Mouse (Mus musculus): ENCODE results near the gene Sbno1. TPM values are rescaled to one million over a fixed set of nuclear protein-coding genes. Genes with fewer than 3 reads are reported as not detected.
"Not testable (repeated sequence)": the region's sequence is repeated elsewhere in the genome, so short reads cannot be mapped to it uniquely, and the experiment has no call there.

Sbno1 gene
- polyA plus RNA-seq, 1 experiment from 2014 or later, result 96.2 TPM

DNA sequence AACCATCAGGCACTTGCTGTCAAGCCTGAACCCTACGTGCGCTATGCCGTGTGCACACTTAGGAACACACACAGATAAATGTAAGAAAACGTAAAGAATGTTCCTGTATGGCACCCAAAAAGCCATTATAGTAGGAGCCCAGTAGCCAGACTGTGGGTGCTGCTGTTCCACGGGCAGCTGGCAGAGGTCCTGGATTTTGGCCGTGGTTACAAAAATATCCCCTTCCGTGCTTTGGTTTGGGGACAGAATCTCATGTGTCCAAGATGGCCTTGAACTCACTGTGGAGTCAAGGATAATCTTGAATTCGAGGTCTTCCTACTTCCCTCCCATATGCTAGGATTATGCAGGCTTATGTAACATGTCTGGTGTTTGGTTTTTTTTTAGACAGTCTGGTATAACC, 82.9 kb downstream of the Sbno1 start:
- 82% methylated on average over 8 of the region's 8 CpGs for WGBS
- Histone ChIP-seq H3K36me3 (peaks cover 47% of the 10 kb centered on the region), H3K9me3 (replicated peaks) (no peaks in the 10 kb centered on the region), H3K9ac (no peak overlapping the region), H3K27me3 (no peaks in the 10 kb centered on the region), H3K4me2 (no peak overlapping the region), H3K27ac (no peak overlapping the region), H3K4me3 (replicated peaks) (no peak overlapping the region), H3K4me1 (peaks cover 8% of the 10 kb centered on the region)
- ATAC-seq (replicated peaks; ENCODE audit: low FRiP score), result no peak

DNA sequence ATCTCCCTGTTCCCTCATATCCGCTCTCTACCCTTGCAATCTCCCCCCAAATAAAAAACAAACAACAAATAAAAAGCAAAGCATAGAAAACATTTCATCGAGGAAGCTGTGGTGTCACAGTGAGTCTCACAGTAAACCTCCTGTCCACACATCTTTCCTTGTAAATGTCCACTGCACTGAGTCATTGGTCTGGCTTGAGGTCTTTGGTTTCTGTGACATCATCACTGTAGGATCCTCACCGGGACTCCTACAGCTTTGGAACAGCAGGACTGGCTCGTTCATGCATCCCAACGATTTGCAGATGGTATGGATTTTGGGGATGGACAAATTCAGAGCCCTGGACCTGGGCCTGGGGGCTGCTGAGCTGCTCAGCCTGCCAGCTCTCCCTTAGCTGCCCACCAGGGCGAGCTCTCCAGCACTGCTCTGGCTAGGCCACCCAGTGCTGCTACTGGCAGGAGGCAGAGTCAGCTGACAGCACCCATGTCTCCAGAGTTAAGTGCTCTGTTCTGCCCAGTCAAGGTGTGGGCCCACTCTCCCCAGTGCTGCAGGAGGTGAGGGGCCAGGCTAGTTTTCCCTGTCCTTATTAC, 84.0 kb downstream of the Sbno1 start:
- H3K27ac ChIP-seq; H3K27me3 ChIP-seq; H3K9ac ChIP-seq; H3K9me3 ChIP-seq (replicated peaks); H3K4me3 ChIP-seq (replicated peaks); H3K4me2 ChIP-seq: not testable (repeated sequence)
- H3K4me1 ChIP-seq, result peaks cover 18% of the 10 kb centered on the region
- peaks cover 43% of the 10 kb centered on the region for H3K36me3 ChIP-seq
- peak; percentile 38; the same call in 1 of the 2 replicates for ATAC-seq (replicated peaks; ENCODE audit: low FRiP score)
- WGBS, result 64% methylated on average over 6 of the region's 6 CpGs

DNA sequence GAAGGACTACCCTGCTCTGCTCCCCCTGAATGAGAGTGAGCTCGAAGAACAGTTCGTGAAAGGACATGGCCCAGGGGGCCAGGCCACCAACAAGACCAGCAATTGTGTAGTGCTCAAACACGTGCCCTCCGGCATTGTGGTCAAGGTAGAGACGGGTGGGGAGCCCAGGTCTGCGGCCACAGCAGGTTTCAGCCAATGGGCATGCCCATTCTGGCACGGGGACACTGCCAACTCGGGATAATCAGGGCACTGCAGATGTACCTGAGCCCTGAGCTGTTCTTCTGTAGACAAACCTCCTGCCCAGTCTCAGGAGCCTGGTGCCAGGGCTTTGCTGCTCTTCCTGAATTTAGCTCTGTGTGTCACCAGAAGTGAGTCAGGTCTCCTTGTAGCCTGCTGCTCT, 87.0 kb downstream of the Sbno1 start:
- H3K9ac ChIP-seq, result no peak overlapping the region
- no peak overlapping the region for H3K4me2 ChIP-seq
- H3K4me1 ChIP-seq, result peaks cover 40% of the 10 kb centered on the region
- no peak overlapping the region for H3K4me3 ChIP-seq (replicated peaks)
- H3K36me3 ChIP-seq, result peaks cover 18% of the 10 kb centered on the region
- no peak overlapping the region for H3K27ac ChIP-seq
- H3K27me3 ChIP-seq, result no peaks in the 10 kb centered on the region
- H3K9me3 ChIP-seq (replicated peaks), result no peaks in the 10 kb centered on the region
- whole genome bisulfite sequencing, result 90% methylated on average over 8 of the region's 8 CpGs
- no peak for ATAC-seq (replicated peaks; ENCODE audit: low FRiP score)

DNA sequence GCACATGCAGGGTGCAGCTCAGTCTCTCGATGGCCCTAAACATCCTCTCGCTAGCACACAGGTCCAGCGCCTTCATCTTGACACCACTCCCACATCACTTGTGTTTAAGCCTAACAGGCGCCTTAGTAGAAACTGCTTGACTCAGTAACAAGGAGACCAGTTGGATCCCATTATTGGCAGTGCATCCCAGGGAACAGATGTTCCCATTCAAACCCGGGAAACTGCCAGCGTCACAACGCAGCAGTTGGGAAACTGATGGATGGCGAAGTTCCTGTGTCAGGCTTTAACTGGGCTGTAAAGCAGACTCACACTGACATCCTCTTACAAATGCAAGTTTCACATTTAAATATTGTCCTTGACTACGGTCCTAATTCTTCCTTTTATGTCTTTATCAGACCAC, 87.9 kb downstream of the Sbno1 start:
- 21% methylated on average over 9 of the region's 9 CpGs for WGBS
- H3K27ac ChIP-seq, result no peak overlapping the region
- peaks cover 46% of the 10 kb centered on the region for H3K4me1 ChIP-seq
- no peaks in the 10 kb centered on the region for H3K27me3 ChIP-seq
- H3K36me3 ChIP-seq, result peaks cover 15% of the 10 kb centered on the region
- H3K4me3 ChIP-seq (replicated peaks), result no peak overlapping the region
- H3K9me3 ChIP-seq (replicated peaks), result no peaks in the 10 kb centered on the region
- H3K9ac ChIP-seq, result no peak overlapping the region
- ATAC-seq (replicated peaks; ENCODE audit: low FRiP score), result no peak
- no peak overlapping the region for H3K4me2 ChIP-seq

DNA sequence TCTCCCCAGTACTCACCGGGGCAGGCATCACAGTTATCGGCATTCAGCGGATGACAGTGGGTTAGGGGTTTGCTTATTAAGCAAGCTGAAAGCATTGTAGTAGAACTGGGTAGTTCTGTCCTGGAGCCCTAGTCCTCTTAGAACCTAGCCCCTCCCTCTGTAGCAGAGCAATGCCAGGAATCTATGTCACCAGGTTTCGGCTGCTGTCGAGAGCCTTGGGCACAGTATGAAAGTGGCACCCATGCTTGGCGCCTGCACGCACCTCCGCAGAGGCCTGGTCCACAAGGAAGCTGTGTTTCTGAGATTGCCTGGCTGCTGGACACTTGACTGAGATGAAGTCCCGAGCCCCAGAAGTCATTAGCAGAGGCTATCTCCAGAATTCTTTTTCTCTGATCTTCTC, 88.7 kb downstream of the Sbno1 start:
- no peak overlapping the region for H3K4me2 ChIP-seq
- no peak overlapping the region for H3K27ac ChIP-seq
- no peaks in the 10 kb centered on the region for H3K27me3 ChIP-seq
- peaks cover 15% of the 10 kb centered on the region for H3K36me3 ChIP-seq
- WGBS, result 90% methylated on average over 9 of the region's 9 CpGs
- H3K9ac ChIP-seq, result no peak overlapping the region
- H3K9me3 ChIP-seq (replicated peaks), result no peaks in the 10 kb centered on the region
- H3K4me3 ChIP-seq (replicated peaks), result no peak overlapping the region
- H3K4me1 ChIP-seq, result peaks cover 48% of the 10 kb centered on the region
- no peak for ATAC-seq (replicated peaks; ENCODE audit: low FRiP score)

DNA sequence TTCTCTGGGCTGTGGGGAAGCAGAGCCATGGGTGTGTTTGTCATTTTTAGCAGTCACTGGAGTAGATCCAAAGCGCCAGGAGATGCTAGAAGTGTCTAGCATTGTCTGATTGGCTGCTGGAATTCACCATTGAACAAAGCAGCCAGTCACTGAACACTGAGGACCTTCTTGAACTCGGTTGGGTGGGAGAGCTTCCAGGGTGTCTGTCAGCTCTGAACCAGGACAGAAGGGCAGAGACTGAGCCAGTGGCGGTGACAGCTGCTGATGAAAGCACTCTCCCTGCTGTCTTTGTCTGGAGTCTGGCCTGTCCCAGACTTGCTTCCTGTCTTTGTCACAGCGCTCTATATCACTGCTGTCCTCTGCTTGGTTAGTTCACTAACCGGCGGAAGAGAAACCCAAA, 91.4 kb downstream of the Sbno1 start:
- H3K9ac ChIP-seq, result no peak overlapping the region
- no peak overlapping the region for H3K4me3 ChIP-seq (replicated peaks)
- H3K27ac ChIP-seq, result peak overlapping the region; percentile 83
- peak; percentile 92 for ATAC-seq (replicated peaks; ENCODE audit: low FRiP score)
- H3K4me1 ChIP-seq, result peaks cover 51% of the 10 kb centered on the region
- H3K9me3 ChIP-seq (replicated peaks), result no peaks in the 10 kb centered on the region
- 12% methylated on average over 6 of the region's 6 CpGs for WGBS
- 0 out of 2 replicates have a peak, but pooled peaks cover 4% of the 10 kb centered on the region for H3K36me3 ChIP-seq
- H3K27me3 ChIP-seq, result no peaks in the 10 kb centered on the region
- no peak overlapping the region for H3K4me2 ChIP-seq

DNA sequence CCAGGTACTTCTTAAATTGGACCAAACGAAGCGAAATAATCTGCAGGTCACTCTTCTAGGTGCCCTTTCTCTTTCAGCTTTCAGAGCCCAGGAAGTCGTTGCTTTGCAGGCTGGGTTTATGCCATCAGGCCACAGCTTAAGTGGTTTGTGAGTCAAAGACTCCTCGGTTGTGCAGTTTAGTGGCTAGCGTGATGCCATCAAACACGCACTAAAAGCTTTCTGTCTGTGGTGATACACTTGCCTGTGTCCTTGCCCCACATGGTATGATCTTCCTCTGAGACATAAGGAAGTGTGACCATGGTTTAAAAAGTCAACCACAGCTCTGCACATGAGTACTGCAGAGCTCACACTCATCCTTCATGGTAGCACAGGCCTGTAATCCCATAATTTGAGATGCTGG, 95.7 kb downstream of the Sbno1 start:
- Histone ChIP-seq H3K4me2 (no peak overlapping the region), H3K36me3 (peaks cover under 1% of the 10 kb centered on the region; the same call in 1 of the 2 replicates), H3K27ac (no peak overlapping the region), H3K4me3 (replicated peaks) (no peak overlapping the region), H3K27me3 (no peaks in the 10 kb centered on the region), H3K4me1 (peaks cover 43% of the 10 kb centered on the region), H3K9ac (no peak overlapping the region), H3K9me3 (replicated peaks) (no peaks in the 10 kb centered on the region)
- 94% methylated on average over 6 of the region's 6 CpGs for WGBS
- ATAC-seq (replicated peaks; ENCODE audit: low FRiP score), result no peak

DNA sequence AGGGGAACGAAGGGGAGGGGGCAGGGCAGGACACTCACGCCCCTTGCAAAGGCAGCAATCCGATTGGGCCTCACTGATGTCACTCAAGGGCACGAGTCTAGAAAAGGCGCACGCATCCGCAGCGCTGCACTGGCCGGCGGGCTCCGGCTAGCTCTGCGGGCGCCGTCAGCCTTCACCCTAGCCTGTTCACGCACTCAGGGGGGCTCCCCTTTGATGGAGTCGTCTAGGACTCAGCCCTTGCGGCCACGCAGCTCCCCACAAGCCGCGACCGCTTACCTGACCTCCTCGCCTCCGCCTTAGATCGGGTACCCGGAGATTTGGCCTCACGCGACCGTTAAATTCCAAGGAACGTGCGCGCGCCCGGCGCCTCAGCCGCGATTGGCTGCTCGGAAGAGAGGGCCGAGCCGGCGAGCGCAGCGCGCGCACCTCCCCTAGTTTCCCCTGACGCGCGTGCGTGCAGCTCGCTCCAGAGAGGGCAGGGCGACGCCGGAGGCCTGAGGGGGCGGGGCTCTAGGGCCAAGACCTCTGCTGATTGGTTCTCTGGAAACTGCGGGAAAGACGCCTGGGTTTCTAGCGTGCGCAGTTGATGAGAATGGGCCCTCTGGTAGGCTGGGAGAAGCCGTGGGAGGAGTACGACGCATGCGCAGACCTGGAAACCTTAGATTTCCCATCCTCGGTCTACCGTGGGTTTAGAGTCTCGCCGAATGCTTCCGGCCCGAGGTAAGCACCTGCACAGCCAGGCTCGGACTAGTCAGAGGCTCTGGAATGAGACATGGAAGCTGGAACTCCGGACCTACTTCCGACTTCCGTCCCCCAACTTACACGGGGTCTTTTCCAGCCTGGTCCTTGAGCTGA, 98.1 kb downstream of the Sbno1 start, which contains the start of the genes Mphosph9 and 2810006K23Rik:
Gene Mphosph9, minus strand, starts transcription at position 463 of the 855 bp plus-strand sequence.
Gene 2810006K23Rik, plus strand, starts transcription at position 580 of the 855 bp plus-strand sequence.
- peak within 1 kb of the TSS; percentile 91 for H3K4me2 ChIP-seq
- H3K4me3 ChIP-seq (replicated peaks), result peak within 1 kb of the TSS; percentile 68
- H3K27me3 ChIP-seq, result no peaks in the 10 kb centered on the region
- peaks cover 19% of the 10 kb centered on the region for H3K36me3 ChIP-seq
- ATAC-seq (replicated peaks; ENCODE audit: low FRiP score), result peak; percentile 99
- peaks cover 24% of the 10 kb centered on the region for H3K4me1 ChIP-seq
- peak within 1 kb of the TSS; percentile 76 for H3K9ac ChIP-seq
- H3K9me3 ChIP-seq (replicated peaks), result no peaks in the 10 kb centered on the region
- under 1% methylated on average over 72 of the region's 72 CpGs for WGBS
- H3K27ac ChIP-seq, result peak within 1 kb of the TSS; percentile 96

DNA sequence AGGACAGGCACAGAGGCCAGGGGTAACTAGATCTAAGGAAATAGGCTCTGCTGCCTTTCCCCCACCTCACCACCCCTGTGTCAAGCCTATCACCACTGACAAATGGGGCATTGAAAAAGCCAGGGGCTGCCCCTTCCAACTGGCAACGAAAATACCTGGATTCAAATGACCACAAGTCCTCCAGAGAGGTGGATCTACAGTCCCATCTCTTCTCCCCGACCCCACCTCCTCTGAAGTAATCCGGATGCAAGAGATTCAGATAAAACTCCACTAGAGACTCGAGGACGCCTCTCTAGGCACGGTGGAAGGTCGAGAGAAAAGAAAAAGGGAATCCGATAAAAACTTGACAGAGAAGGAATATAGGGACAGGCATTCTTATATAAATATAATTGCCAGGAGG, 99.0 kb downstream of the Sbno1 start:
- Histone ChIP-seq H3K9ac (peak overlapping the region; percentile 66), H3K4me2 (peak overlapping the region; percentile 91), H3K27ac (peak overlapping the region; percentile 96), H3K27me3 (no peaks in the 10 kb centered on the region), H3K4me1 (peaks cover 19% of the 10 kb centered on the region), H3K36me3 (peaks cover 27% of the 10 kb centered on the region), H3K4me3 (replicated peaks) (peak overlapping the region; percentile 68), H3K9me3 (replicated peaks) (no peaks in the 10 kb centered on the region)
- ATAC-seq (replicated peaks; ENCODE audit: low FRiP score), result no peak
- 1% methylated on average over 8 of the region's 8 CpGs for WGBS

Small RNA genes within 50 kb of the gene (microRNA-seq; reads per million reads assigned to microRNA genes)
- not detected for gene Gm27486

Other genes with a start within 250 kb of the Sbno1 start
- 3.5 and 3.6 TPM in 2 replicates for gene Pitpnm2, start 176.2 kb downstream of the Sbno1 start, polyA plus RNA-seq (2015; fragmentation: Nextera tagmentation; extraction: Ambion mirVana)
- gene Mphosph9, start 98.0 kb downstream of the Sbno1 start, polyA plus RNA-seq (2015; fragmentation: Nextera tagmentation; extraction: Ambion mirVana), result 13.4 TPM in 2 replicates
- 20.0 and 21.7 TPM in 2 replicates for gene 2810006K23Rik, start 97.9 kb downstream of the Sbno1 start, polyA plus RNA-seq (2015; fragmentation: Nextera tagmentation; extraction: Ambion mirVana)
- gene Cdk2ap1, start 62.9 kb downstream of the Sbno1 start, polyA plus RNA-seq (2015; fragmentation: Nextera tagmentation; extraction: Ambion mirVana), result 39.0 and 44.9 TPM in 2 replicates
- 45.5 and 49.9 TPM in 2 replicates for gene Kmt5a, start 13.9 kb upstream of the Sbno1 start, polyA plus RNA-seq (2015; fragmentation: Nextera tagmentation; extraction: Ambion mirVana)
- gene Rilpl2, start 52.4 kb upstream of the Sbno1 start, polyA plus RNA-seq (2015; fragmentation: Nextera tagmentation; extraction: Ambion mirVana), result 29.6 and 32.8 TPM in 2 replicates
- 26.7 and 27.4 TPM in 2 replicates for gene Snrnp35, start 57.1 kb upstream of the Sbno1 start, polyA plus RNA-seq (2015; fragmentation: Nextera tagmentation; extraction: Ambion mirVana)
- 21.8 and 22.8 TPM in 2 replicates for gene Rilpl1, start 105.4 kb upstream of the Sbno1 start, polyA plus RNA-seq (2015; fragmentation: Nextera tagmentation; extraction: Ambion mirVana)
- gene Tmed2, start 114.7 kb upstream of the Sbno1 start, polyA plus RNA-seq (2015; fragmentation: Nextera tagmentation; extraction: Ambion mirVana), result 519 and 585 TPM in 2 replicates
- gene Ddx55, start 126.9 kb upstream of the Sbno1 start, polyA plus RNA-seq (2015; fragmentation: Nextera tagmentation; extraction: Ambion mirVana), result 13.6 and 15.8 TPM in 2 replicates
- 72.5 and 73.1 TPM in 2 replicates for gene Eif2b1, start 153.1 kb upstream of the Sbno1 start, polyA plus RNA-seq (2015; fragmentation: Nextera tagmentation; extraction: Ambion mirVana)
- gene Gtf2h3, start 153.1 kb upstream of the Sbno1 start, polyA plus RNA-seq (2015; fragmentation: Nextera tagmentation; extraction: Ambion mirVana), result 72.8 and 78.7 TPM in 2 replicates
- 45.7 and 47.2 TPM in 2 replicates for gene Atp6v0a2, start 202.6 kb upstream of the Sbno1 start, polyA plus RNA-seq (2015; fragmentation: Nextera tagmentation; extraction: Ambion mirVana)